Mouse (Mus musculus): Measurements from ENCODE around the gene Kcnk3. TPM values are rescaled to one million over a fixed set of nuclear protein-coding genes. Genes with fewer than 3 reads are reported as not detected.

Gene Kcnk3
- total RNA-seq, 2 experiments from 2014 or later, result 9.7 to 11.3 TPM

DNA sequence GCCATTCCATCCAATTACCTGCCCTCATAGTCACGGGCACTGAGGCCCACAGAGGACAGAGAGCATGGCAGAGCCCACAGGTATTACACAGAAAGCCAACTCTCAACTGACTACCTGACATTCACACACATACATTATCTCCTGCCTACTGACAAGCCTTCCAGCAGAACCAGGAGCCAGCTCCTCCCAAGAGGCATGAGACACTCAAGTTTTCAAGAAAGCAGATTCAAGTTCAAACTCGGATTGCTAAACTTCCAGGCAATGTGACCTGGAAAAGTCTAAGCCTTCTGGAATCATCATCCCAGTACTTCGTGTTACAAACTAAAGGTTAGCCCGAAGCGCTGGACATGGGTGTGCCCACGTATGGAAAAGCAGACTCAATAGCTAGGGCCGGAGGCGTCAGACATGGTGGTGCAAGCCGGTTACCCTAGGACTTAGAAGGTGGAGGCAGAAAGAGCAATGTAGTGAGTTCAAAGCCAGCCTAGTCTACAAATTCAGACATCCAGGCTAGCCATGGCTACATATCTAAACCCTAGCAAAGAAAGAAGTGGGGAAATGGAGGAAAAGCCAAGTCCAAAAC, 33.3 kb downstream of the Kcnk3 start:
- Histone ChIP-seq H3K4me3 (no peak overlapping the region), H3K27ac (no peak overlapping the region)
- TF ChIP-seq CTCF (conservative IDR thresholded peaks at IDR 0.05), result no peak
- DNase-seq (ENCODE audit: low spot score in 2 of 2), result no peak

DNA sequence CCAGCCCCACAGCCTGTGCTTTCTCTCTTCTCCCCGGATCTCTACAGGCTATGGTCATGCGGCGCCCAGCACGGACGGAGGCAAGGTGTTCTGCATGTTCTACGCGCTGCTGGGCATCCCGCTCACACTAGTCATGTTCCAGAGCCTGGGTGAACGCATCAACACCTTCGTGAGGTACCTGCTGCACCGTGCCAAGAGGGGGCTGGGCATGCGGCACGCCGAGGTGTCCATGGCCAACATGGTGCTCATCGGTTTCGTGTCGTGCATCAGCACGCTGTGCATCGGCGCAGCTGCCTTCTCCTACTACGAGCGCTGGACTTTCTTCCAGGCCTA, 33.8 kb downstream of the Kcnk3 start:
- no peak overlapping the region for H3K27ac ChIP-seq
- DNase-seq (ENCODE audit: low spot score in 2 of 2), result no peak
- H3K4me3 ChIP-seq, result no peak overlapping the region
- no peak for TF ChIP-seq CTCF (conservative IDR thresholded peaks at IDR 0.05)

DNA sequence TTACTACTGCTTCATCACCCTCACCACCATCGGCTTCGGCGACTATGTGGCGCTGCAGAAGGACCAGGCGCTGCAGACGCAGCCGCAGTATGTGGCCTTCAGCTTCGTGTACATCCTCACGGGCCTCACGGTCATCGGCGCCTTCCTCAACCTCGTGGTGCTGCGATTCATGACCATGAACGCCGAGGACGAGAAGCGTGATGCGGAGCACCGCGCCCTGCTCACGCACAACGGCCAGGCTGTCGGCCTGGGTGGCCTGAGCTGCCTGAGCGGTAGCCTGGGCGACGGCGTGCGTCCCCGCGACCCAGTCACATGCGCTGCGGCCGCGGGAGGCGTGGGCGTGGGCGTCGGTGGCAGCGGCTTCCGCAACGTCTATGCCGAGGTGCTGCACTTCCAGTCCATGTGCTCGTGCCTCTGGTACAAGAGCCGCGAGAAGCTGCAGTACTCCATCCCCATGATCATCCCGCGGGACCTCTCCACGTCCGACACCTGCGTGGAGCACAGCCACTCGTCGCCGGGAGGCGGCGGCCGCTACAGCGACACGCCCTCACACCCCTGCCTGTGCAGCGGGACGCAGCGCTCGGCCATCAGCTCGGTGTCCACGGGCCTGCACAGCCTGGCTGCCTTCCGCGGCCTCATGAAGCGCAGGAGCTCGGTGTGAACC, 34.3 kb downstream of the Kcnk3 start:
- Histone ChIP-seq H3K4me3 (peak overlapping the region; percentile 46), H3K27ac (no peak overlapping the region)
- 0 out of 2 replicates have a peak, but pooled peaks have one; percentile 21 for TF ChIP-seq CTCF (conservative IDR thresholded peaks at IDR 0.05)
- no peak for DNase-seq (ENCODE audit: low spot score in 2 of 2)

DNA sequence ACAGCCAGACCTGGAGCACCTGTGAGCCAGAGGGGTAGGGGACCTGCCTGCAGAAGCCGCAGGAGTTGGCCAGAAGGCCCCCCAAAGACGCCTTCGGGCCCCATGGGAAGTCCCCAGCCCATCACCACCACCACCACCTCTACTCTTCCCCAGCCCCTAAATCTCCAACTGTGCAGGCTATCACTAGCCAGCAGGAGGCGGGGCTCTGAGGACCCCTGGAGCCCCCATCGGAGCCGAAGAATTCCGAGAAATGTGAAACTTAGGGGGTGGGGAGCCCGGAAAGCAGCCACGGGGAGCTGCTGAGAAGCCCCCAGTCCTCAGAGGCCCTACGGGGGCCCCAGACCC, 34.8 kb downstream of the Kcnk3 start:
- DNase-seq (ENCODE audit: low spot score in 2 of 2), result no peak
- Histone ChIP-seq H3K4me3 (peak overlapping the region; percentile 46; the same call in 1 of the 2 replicates), H3K27ac (no peak overlapping the region)
- TF ChIP-seq CTCF (conservative IDR thresholded peaks at IDR 0.05), result no peak; the same call in 1 of the 2 replicates

DNA sequence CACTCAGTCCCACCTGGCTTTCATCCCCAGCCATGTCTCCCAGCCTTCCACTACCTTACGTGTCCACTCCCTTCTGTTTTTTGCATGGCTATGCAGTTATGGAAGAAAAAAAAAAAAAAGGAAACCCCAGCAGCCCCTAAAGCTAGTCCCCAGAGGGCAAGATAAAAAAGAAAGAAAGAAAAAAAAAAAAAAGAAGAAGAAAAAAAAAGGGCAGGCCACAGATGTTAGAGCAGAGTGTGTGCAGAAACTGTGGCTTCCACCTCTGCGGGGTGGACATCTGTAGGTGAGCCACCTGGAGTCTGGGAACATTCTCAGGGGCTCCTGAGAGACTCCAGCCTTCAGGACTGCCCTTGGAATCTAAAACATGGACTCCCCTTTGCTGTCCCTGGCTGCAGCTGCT, 35.4 kb downstream of the Kcnk3 start:
- no peak for DNase-seq (ENCODE audit: low spot score in 2 of 2)
- no peak overlapping the region for H3K27ac ChIP-seq
- no peak for TF ChIP-seq CTCF (conservative IDR thresholded peaks at IDR 0.05)
- no peak overlapping the region for H3K4me3 ChIP-seq

DNA sequence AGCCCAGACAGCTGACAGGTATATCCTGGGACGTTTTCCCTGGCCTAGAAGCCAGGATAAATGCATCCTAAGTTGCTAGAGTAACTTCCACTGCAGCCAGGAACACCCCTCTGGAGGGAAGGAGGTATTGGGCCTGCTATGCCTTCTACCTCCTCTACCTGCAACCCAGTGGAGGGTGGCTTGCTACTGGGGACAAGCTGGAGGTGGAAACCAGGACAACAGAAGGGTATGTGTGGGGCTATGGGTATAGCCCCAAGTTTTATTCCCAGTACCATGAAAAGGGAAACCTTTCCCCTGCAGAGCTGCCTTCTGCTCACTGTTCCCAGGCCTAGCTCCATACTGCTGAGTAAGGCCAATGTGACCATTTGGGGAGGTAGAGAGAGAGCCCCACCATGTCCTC, 36.3 kb downstream of the Kcnk3 start:
- TF ChIP-seq CTCF (conservative IDR thresholded peaks at IDR 0.05), result no peak
- no peak for DNase-seq (ENCODE audit: low spot score in 2 of 2)
- no peak overlapping the region for H3K27ac ChIP-seq
- no peak overlapping the region for H3K4me3 ChIP-seq

DNA sequence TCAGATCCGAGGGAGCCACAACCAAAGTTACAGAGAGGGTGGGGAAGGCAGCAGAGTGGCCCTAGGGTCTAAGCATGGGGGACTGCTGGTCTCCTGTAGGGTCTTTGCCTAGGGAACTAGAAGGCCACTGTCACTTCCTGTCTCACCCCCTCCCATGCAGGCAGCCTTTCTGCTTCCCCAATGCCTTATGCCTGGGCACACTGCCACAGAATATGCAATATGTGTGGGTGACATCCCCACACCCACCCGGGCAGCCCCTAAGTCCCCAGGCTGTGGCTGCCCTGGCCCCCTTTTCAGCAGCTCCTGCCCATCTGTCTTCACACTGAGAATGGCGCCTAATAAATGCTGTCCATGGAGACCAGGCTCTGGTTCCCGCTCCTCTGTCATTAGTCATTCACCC, 36.9 kb downstream of the Kcnk3 start:
- no peak for TF ChIP-seq CTCF (conservative IDR thresholded peaks at IDR 0.05)
- DNase-seq (ENCODE audit: low spot score in 2 of 2), result no peak
- Histone ChIP-seq H3K27ac (no peak overlapping the region), H3K4me3 (no peak overlapping the region)

DNA sequence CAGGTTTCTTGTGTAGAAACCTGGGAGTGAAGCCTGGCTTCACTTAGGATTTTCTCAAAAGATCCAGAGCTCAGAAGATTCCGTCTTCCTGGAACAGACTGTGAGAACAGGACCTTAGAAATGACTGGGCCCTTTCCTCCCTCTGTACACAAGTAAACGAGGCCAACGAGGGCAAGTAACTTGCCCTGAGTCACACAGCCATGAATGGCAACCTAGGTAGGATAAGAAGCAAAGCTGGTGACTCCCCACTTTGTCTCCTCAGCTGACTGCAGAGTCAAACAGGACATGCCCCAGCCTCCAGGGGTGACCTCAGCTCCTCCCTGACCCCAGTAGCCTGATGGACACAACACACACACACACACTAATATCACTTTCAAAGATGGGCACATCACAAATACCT, 37.4 kb downstream of the Kcnk3 start:
- no peak for TF ChIP-seq CTCF (conservative IDR thresholded peaks at IDR 0.05)
- no peak overlapping the region for H3K4me3 ChIP-seq
- H3K27ac ChIP-seq, result no peak overlapping the region
- no peak for DNase-seq (ENCODE audit: low spot score in 2 of 2)

DNA sequence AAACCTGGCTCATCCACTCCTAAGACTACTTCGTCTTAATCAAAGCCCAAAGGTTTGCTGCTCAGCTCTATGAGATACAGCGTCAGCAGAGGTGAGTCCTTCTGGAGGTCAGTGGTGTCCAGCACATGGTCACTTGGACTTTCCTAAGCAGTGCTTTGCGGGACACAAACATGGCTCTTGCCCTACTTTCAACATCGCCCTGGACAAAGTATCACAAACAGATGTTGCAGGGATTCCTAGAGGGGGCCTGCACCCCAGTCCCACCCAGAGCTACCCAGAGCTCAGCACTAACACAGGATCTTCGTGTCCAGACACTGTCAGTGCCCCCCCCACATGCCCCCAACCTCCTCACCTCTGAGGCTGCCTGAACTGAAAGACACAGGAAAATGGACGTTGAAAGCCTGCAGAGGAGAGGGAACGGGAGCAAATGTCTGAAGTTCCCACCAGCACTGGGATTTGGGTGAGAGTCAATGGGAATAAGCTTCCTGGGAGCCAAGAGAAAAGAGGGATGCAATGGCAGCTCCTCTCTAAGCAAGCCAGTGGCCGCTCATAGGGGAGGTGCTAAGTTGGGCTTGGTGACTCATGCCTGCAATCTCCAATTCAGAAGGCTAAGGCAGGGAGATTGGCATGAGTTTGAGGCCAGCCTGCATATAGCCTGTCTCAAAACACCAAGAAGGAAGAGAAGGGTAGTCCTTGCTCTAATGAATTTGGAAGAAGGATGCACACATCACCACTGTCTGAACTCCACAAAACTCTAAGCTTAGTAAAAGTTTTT, 38.5 kb downstream of the Kcnk3 start:
- Histone ChIP-seq H3K27ac (no peak overlapping the region), H3K4me3 (no peak overlapping the region)
- TF ChIP-seq CTCF (conservative IDR thresholded peaks at IDR 0.05), result no peak
- no peak for DNase-seq (ENCODE audit: low spot score in 2 of 2)

DNA sequence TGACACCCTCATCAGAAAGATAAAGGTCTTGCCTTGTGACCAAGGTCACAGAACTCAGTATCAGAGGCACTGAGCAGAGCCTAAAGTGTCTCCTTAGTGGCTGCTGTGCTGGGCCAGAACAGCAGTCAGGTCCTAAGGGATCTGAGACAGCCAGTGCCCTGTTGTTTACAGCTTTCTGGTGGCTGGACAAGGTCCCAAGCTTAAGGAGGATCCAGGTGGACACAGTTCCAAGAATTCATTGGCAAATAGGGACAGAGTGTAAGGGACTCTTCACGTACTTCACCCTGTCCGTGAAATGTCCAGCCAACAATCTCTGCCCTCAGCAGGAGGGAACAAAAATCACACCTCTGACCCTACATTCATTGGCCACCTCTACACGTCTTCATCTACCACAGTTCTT, 40.5 kb downstream of the Kcnk3 start:
- Histone ChIP-seq H3K4me3 (no peak overlapping the region), H3K27ac (no peak overlapping the region)
- no peak for TF ChIP-seq CTCF (conservative IDR thresholded peaks at IDR 0.05)
- no peak for DNase-seq (ENCODE audit: low spot score in 2 of 2)

DNA sequence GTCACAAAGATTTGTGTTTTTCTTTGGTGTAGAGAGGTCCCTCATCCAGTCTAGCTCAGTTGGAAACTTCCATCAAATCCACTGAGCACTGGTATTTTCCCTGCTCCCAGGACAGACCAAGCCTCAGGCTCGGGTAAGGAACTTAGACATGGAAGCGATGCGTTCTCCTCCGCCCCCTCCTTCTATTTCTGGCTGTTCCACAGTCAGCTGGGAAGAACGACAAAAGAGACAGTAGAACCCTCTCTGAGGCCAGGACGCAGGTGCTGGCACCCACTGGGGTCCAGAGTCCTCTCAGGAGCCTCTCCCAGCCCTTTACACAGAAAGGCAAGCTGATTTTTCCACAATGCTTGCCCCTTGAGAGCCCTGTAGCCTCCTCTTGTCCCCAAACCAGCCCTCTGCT, 42.4 kb downstream of the Kcnk3 start:
- no peak overlapping the region for H3K27ac ChIP-seq
- no peak for DNase-seq (ENCODE audit: low spot score in 2 of 2)
- H3K4me3 ChIP-seq, result no peak overlapping the region
- no peak for TF ChIP-seq CTCF (conservative IDR thresholded peaks at IDR 0.05)

DNA sequence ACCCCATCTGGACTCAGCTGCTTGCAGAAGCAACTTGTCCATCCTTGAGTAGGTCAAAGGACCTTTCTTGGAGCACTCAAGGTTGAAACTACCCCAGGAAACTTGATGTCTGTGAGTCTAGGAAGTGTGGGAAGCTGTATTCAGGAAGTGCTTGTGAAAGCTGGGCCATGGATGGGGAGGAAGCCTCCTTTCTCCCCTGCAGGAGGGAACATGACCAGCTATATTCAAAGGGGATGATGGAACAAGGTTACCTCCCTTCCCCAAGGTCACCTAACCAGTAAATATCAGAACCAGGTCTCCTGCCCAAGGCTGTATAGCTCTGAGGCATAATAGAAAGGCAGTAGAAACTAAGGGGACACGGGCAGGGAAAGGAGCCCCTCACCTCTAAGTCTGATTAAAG, 44.2 kb downstream of the Kcnk3 start:
- TF ChIP-seq CTCF (conservative IDR thresholded peaks at IDR 0.05), result no peak
- no peak for DNase-seq (ENCODE audit: low spot score in 2 of 2)
- H3K27ac ChIP-seq, result no peak overlapping the region
- no peak overlapping the region for H3K4me3 ChIP-seq

DNA sequence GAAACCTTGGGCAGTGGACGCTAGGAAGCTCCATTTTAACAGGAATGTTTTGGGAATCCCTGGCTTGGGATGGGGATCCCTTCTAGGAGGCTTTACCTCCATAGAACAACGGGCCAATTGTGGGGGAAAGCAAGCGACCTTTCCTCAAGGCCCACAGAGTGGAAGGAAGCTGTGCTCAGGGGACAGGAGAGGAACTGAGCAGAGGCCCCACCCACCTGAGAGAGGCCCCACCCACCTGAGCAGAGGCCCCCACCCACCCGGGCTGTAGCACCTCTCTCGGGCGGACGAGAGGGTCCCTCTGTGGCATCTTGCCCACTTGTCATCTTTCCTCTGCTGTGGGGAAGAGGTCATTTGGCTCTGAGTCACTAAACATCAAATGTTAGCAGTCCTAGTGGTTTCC, 49.0 kb downstream of the Kcnk3 start:
- DNase-seq (ENCODE audit: low spot score in 2 of 2), result no peak
- no peak overlapping the region for H3K4me3 ChIP-seq
- no peak overlapping the region for H3K27ac ChIP-seq
- TF ChIP-seq CTCF (conservative IDR thresholded peaks at IDR 0.05), result no peak

DNA sequence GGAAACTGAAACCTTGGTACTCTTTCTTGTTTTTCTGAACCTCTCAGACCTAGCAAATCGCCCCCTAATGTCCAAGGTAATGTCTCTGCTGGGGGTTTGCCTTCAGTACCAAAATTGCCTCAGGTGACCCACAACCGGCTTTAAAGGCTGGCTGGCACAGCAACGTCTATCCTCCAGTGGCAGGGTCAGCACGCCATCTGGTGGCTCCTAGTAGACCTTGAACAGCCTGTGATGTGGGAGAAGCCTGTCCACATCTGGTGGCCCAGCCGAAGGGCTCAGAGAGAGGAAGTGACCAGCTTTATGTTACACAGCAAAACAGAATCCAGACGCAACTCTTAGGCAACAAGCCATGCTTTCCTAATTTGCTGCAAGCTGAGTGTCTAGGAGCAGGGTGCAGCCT, 50.1 kb downstream of the Kcnk3 start:
- DNase-seq (ENCODE audit: low spot score in 2 of 2), result peak; percentile 72 to 79
- TF ChIP-seq CTCF (conservative IDR thresholded peaks at IDR 0.05), result peak; percentile 93
- no peak overlapping the region for H3K4me3 ChIP-seq
- H3K27ac ChIP-seq, result no peak overlapping the region

Data from layer of hippocampus, adult 2 months (tissue).